Mouse (Mus musculus) embryonic fibroblast, embryonic 13.5 days (primary cell): ENCODE measurements around the gene Mepce.

ENCODE experiments used
- CTCF ChIP-seq: IDR thresholded peaks from 2 replicates; pipeline ENCODE4 v1.5.1; 2011; ENCODE audit warnings: mild to moderate bottlenecking, control low read depth, low read length, moderate library complexity, borderline replicate concordance; ENCODE audit not compliant: insufficient read depth
- POLR2A ChIP-seq: IDR thresholded peaks from 2 replicates; pipeline ENCODE4 v1.6.1; 2011; ENCODE audit warnings: low read depth, mild to moderate bottlenecking, control low read depth, low read length, moderate library complexity

- TF ChIP-seq CTCF (no peak), POLR2A (no peak)
Observed at GRCm38 (mm10) chr5:137739471-137739870, 48.0 kb downstream of the Mepce start.
